ENCODE assay signal across 7 mouse cellular contexts in genomic region chr13:69933551-69933845, GRCm38 (mm10).
A peak's percentile ranks its signal among the peaks of the same experiment; 100 is the strongest.
DNase-seq lines count a peak whose midpoint lies in the region; ATAC-seq and TF ChIP-seq lines count a peak whose summit lies in the region.

No protein-coding gene starts in this region.

- no peak for TF ChIP-seq CTCF in left cerebral cortex, adult 2 months (IDR thresholded peaks at IDR 0.05)

- H3K4me2 ChIP-seq in intestine, embryonic 16.5 days (ENCODE audit: low read depth, low read length): no peak overlapping the region
- H3K4me2 ChIP-seq in kidney, embryonic 16.5 days (replicated peaks; ENCODE audit: low read depth, low read length): no peak overlapping the region

- peak; percentile 95 to 96 for DNase-seq in cerebellum, postnatal 10 days
- DNase-seq in left cerebral cortex, adult 2 months (ENCODE audit: extremely low spot score in 1 of 2, low spot score in 2 of 2): peak; percentile 52 to 77
- DNase-seq in retina, adult 2 months (ENCODE audit: low read depth, low spot score): peak; percentile 25

- no peaks in the 10 kb centered on the region for H3K4me1 ChIP-seq in intestine, embryonic 16.5 days (ENCODE audit: control insufficient read depth, insufficient read depth, low read length)
- H3K4me1 ChIP-seq in kidney, embryonic 16.5 days (ENCODE audit: insufficient read depth, low read length): no peaks in the 10 kb centered on the region

- no peaks in the 10 kb centered on the region for H3K36me3 ChIP-seq in intestine, embryonic 16.5 days (ENCODE audit: control insufficient read depth, insufficient read depth, low read length)
- H3K36me3 ChIP-seq in kidney, embryonic 16.5 days (ENCODE audit: insufficient read depth, low read length): no peaks in the 10 kb centered on the region

- H3K27ac ChIP-seq in left cerebral cortex, adult 2 months: no peak overlapping the region
- no peak overlapping the region for H3K27ac ChIP-seq in intestine, embryonic 16.5 days (ENCODE audit: low read length)
- H3K27ac ChIP-seq in kidney, embryonic 16.5 days (ENCODE audit: low read length): no peak overlapping the region

- H3K27me3 ChIP-seq in intestine, embryonic 16.5 days (replicated peaks; ENCODE audit: control insufficient read depth, insufficient read depth, low read length): no peaks in the 10 kb centered on the region
- H3K27me3 ChIP-seq in kidney, embryonic 16.5 days (ENCODE audit: insufficient read depth, low read length): no peaks in the 10 kb centered on the region

- intact Hi-C loops in left cerebral cortex, adult 2 months (cut with DNase I): loop anchor here (5.0 kb wide), 1 partner anchor 106 kb away; no protein-coding TSS in a partner anchor

- H3K4me3 ChIP-seq in left cerebral cortex, adult 2 months: no peak overlapping the region
- H3K4me3 ChIP-seq in intestine, embryonic 16.5 days (ENCODE audit: low read length): no peak overlapping the region
- H3K4me3 ChIP-seq in kidney, embryonic 16.5 days (ENCODE audit: low read length): no peak overlapping the region

- ATAC-seq in frontal cortex, adult (ENCODE audit: low TSS enrichment): peak; percentile 96
- no peak for ATAC-seq in intestine, embryonic 16.5 days
- no peak for ATAC-seq in erythroid progenitor cell, adult 5-6 weeks (replicated peaks; ENCODE audit: low FRiP score, poor library complexity, severe bottlenecking)
- no peak for ATAC-seq in kidney, embryonic 16.5 days (ENCODE audit: low FRiP score, low TSS enrichment)

- WGBS in intestine, embryonic 16.5 days: 64% methylated on average over 6 of the region's 6 CpGs
- 66% methylated on average over 6 of the region's 6 CpGs for WGBS in kidney, embryonic 16.5 days

- H3K9ac ChIP-seq in intestine, embryonic 16.5 days (ENCODE audit: low read depth, low read length): no peak overlapping the region
- no peak overlapping the region for H3K9ac ChIP-seq in kidney, embryonic 16.5 days (replicated peaks; ENCODE audit: low read length)

- H3K9me3 ChIP-seq in intestine, embryonic 16.5 days (ENCODE audit: control insufficient read depth, low read length): no peaks in the 10 kb centered on the region
- no peaks in the 10 kb centered on the region for H3K9me3 ChIP-seq in kidney, embryonic 16.5 days (ENCODE audit: low read length)

Comparison
In these comparisons a context has a peak if more than half of its experiments do, and no peak if none do; other contexts are left out.
1. DNase-seq: peak in every context shown above with its lines; median percentile 96 in cerebellum, postnatal 10 days; 64 in left cerebral cortex, adult 2 months; 25 in retina, adult 2 months.